Mouse (Mus musculus): ENCODE measurements around the gene Gm10721. TPM values are rescaled to one million over a fixed set of nuclear protein-coding genes. Genes with fewer than 3 reads are reported as not detected.
A peak's percentile ranks its signal among the peaks of the same experiment; 100 is the strongest.
"Not testable (repeated sequence)": the region's sequence is repeated elsewhere in the genome, so short reads cannot be mapped to it uniquely, and the experiment has no call there.

The Gm10721 gene
- total RNA-seq, 2 experiments from 2014 or later, result 1.2 to 1.5 TPM

- not testable (repeated sequence) for DNase-seq (ENCODE audit: low spot score in 2 of 2)
Measured at GRCm38 (mm10) chr9:3024912-3025467, 12.1 kb downstream of the Gm10721 start, which contains the start of gene Gm10717. Gene Gm10717, plus strand, starts transcription at chr9:3025417.

GRCm38 (mm10) chr9:3025653-3026052, 12.7 kb downstream of the Gm10721 start:
- DNase-seq (ENCODE audit: low spot score in 2 of 2), result peak; percentile 62 to 86

GRCm38 (mm10) chr9:3026136-3026535, 13.2 kb downstream of the Gm10721 start:
- DNase-seq (ENCODE audit: low spot score in 2 of 2), result peak in 1 of 2 experiments; percentile 4

- DNase-seq (ENCODE audit: low spot score in 2 of 2), result peak in 1 of 2 experiments; percentile 11
Measured at GRCm38 (mm10) chr9:3026741-3027140, 13.8 kb downstream of the Gm10721 start.

GRCm38 (mm10) chr9:3027200-3027599, 14.3 kb downstream of the Gm10721 start:
- DNase-seq (ENCODE audit: low spot score in 2 of 2), result not testable (repeated sequence)

- peak in 1 of 2 experiments; percentile 33 for DNase-seq (ENCODE audit: low spot score in 2 of 2)
Measured at GRCm38 (mm10) chr9:3029276-3030000, 16.5 kb downstream of the Gm10721 start.

- DNase-seq (ENCODE audit: low spot score in 2 of 2), result not testable (repeated sequence)
Measured at GRCm38 (mm10) chr9:3030677-3031318, 17.9 kb downstream of the Gm10721 start.

GRCm38 (mm10) chr9:3034299-3034698, 21.4 kb downstream of the Gm10721 start, which contains the start of gene Gm17535:
Gene Gm17535, plus strand, starts transcription at chr9:3034599.
- DNase-seq (ENCODE audit: low spot score in 2 of 2), result not testable (repeated sequence)

GRCm38 (mm10) chr9:3036577-3036976, 23.6 kb downstream of the Gm10721 start, which contains the start of gene Gm10715:
Gene Gm10715, plus strand, starts transcription at chr9:3036877.
- DNase-seq (ENCODE audit: low spot score in 2 of 2), result not testable (repeated sequence)

- DNase-seq (ENCODE audit: low spot score in 2 of 2), result not testable (repeated sequence)
Measured at GRCm38 (mm10) chr9:3038161-3038560, 25.2 kb downstream of the Gm10721 start.

Small RNA genes lying within 50 kb of the gene (microRNA-seq; reads per million reads assigned to microRNA genes)
- gene Mir101c, result not detected

Other genes starting within 250 kb of the Gm10721 start
- not detected for gene Gm10722, start 12.2 kb upstream of the Gm10721 start, total RNA-seq (2021)
- under 1 TPM in 1 of 2 experiments, not detected in 1; 0.48 TPM for gene Gm11168, start 9.8 kb upstream of the Gm10721 start, total RNA-seq (2021)
- gene Gm10720, start 2.5 kb downstream of the Gm10721 start, total RNA-seq (2021), result not detected
- 1 to 10 TPM; 1.7 to 2.3 TPM for gene Gm10719, start 4.3 kb downstream of the Gm10721 start, total RNA-seq (2021)
- 1 to 10 TPM; 2.9 to 3.4 TPM for gene Gm10718, start 10.4 kb downstream of the Gm10721 start, total RNA-seq (2021)
- 1 to 10 TPM; 1.2 to 2.0 TPM for gene Gm10717, start 12.3 kb downstream of the Gm10721 start, total RNA-seq (2021)
- gene Gm17535, start 21.5 kb downstream of the Gm10721 start, total RNA-seq (2021), result not detected
- not detected for gene Gm10715, start 23.7 kb downstream of the Gm10721 start, total RNA-seq (2021)